Mouse (Mus musculus): ENCODE measurements around the gene Zfp667. TPM values are rescaled to one million over a fixed set of nuclear protein-coding genes. Genes with fewer than 3 reads are reported as not detected.
A peak's percentile ranks its signal among the peaks of the same experiment; 100 is the strongest.
"Not testable (repeated sequence)": the region's sequence is repeated elsewhere in the genome, so short reads cannot be mapped to it uniquely, and the experiment has no call there.

The Zfp667 gene
- polyA plus RNA-seq, 1 experiment from 2014 or later = 11.5 TPM

- not testable (repeated sequence) for DNase-seq (ENCODE audit: low spot score)
Measured at GRCm38 (mm10) chr7:6300796-6301195, 14.4 kb downstream of the Zfp667 start.

- no peak for DNase-seq (ENCODE audit: low spot score)
Measured at GRCm38 (mm10) chr7:6330458-6331232, 44.3 kb downstream of the Zfp667 start.

GRCm38 (mm10) chr7:6331233-6331956 lies 45.0 kb downstream of the Zfp667 start, which contains the start of gene Zfp583:
Gene Zfp583 (minus strand): TSS chr7:6331285.
- peak; percentile 90 for DNase-seq (ENCODE audit: low spot score)

GRCm38 (mm10) chr7:6339865-6340264 lies 53.5 kb downstream of the Zfp667 start:
- DNase-seq (ENCODE audit: low spot score) = no peak

- DNase-seq (ENCODE audit: low spot score) = peak; percentile 68
Measured at GRCm38 (mm10) chr7:6343501-6344071, 57.2 kb downstream of the Zfp667 start, which contains the start of gene Gm3854. Gene Gm3854 (plus strand): TSS chr7:6343759.

- no peak for DNase-seq (ENCODE audit: low spot score)
Measured at GRCm38 (mm10) chr7:6344124-6344523, 57.7 kb downstream of the Zfp667 start.

Other genes with a start within 250 kb of the Zfp667 start
- gene Nlrp4c, start 241.4 kb upstream of the Zfp667 start, polyA plus RNA-seq (2015; fragmentation: Nextera tagmentation; extraction: Ambion mirVana) = not detected in 2 replicates
- gene Zfp787, start 130.6 kb upstream of the Zfp667 start, polyA plus RNA-seq (2015; fragmentation: Nextera tagmentation; extraction: Ambion mirVana) = 21.4 and 33.0 TPM in 2 replicates
- gene Zfp444, start 114.4 kb upstream of the Zfp667 start, polyA plus RNA-seq (2015; fragmentation: Nextera tagmentation; extraction: Ambion mirVana) = 61.2 and 62.1 TPM in 2 replicates
- not detected in 2 replicates for gene Galp, start 89.5 kb upstream of the Zfp667 start, polyA plus RNA-seq (2015; fragmentation: Nextera tagmentation; extraction: Ambion mirVana)
- gene Zscan5b, start 64.3 kb upstream of the Zfp667 start, polyA plus RNA-seq (2015; fragmentation: Nextera tagmentation; extraction: Ambion mirVana) = not detected in 2 replicates
- 0.21 TPM in 1 of 2 replicates, not detected in the other for gene Epp13, start 33.9 kb upstream of the Zfp667 start, polyA plus RNA-seq (2015; fragmentation: Nextera tagmentation; extraction: Ambion mirVana)
- gene Zfp583, start 44.7 kb downstream of the Zfp667 start, polyA plus RNA-seq (2015; fragmentation: Nextera tagmentation; extraction: Ambion mirVana) = 2.4 and 3.7 TPM in 2 replicates
- gene Gm3854, start 57.2 kb downstream of the Zfp667 start, polyA plus RNA-seq (2015; fragmentation: Nextera tagmentation; extraction: Ambion mirVana) = 0.21 and 0.42 TPM in 2 replicates
- 1.1 and 1.6 TPM in 2 replicates for gene Zfp78, start 76.7 kb downstream of the Zfp667 start, polyA plus RNA-seq (2015; fragmentation: Nextera tagmentation; extraction: Ambion mirVana)
- 1.9 and 2.0 TPM in 2 replicates for gene Zfp28, start 96.7 kb downstream of the Zfp667 start, polyA plus RNA-seq (2015; fragmentation: Nextera tagmentation; extraction: Ambion mirVana)
- 0.35 TPM in 1 of 2 replicates, not detected in the other for gene Smim17, start 112.1 kb downstream of the Zfp667 start, polyA plus RNA-seq (2015; fragmentation: Nextera tagmentation; extraction: Ambion mirVana)
- not detected in 2 replicates for gene Gm20715, start 123.7 kb downstream of the Zfp667 start, polyA plus RNA-seq (2015; fragmentation: Nextera tagmentation; extraction: Ambion mirVana)
- gene Olfr1344, start 152.1 kb downstream of the Zfp667 start, polyA plus RNA-seq (2015; fragmentation: Nextera tagmentation; extraction: Ambion mirVana) = not detected in 2 replicates
- not detected in 2 replicates for gene Olfr1336, start 169.6 kb downstream of the Zfp667 start, polyA plus RNA-seq (2015; fragmentation: Nextera tagmentation; extraction: Ambion mirVana)
- not detected in 2 replicates for gene Olfr1346, start 180.5 kb downstream of the Zfp667 start, polyA plus RNA-seq (2015; fragmentation: Nextera tagmentation; extraction: Ambion mirVana)
- gene Olfr5, start 200.4 kb downstream of the Zfp667 start, polyA plus RNA-seq (2015; fragmentation: Nextera tagmentation; extraction: Ambion mirVana) = not detected in 2 replicates
- not detected in 2 replicates for gene Olfr1347, start 213.2 kb downstream of the Zfp667 start, polyA plus RNA-seq (2015; fragmentation: Nextera tagmentation; extraction: Ambion mirVana)
- gene Olfr1348, start 222.2 kb downstream of the Zfp667 start, polyA plus RNA-seq (2015; fragmentation: Nextera tagmentation; extraction: Ambion mirVana) = not detected in 2 replicates
- gene Olfr1349, start 236.4 kb downstream of the Zfp667 start, polyA plus RNA-seq (2015; fragmentation: Nextera tagmentation; extraction: Ambion mirVana) = not detected in 2 replicates

All from thymus, postnatal 0 days (tissue).